ENCODE assay signal across 10 mouse cellular contexts in genomic region chr2:33689880-33690462, GRCm38 (mm10). TPM values are rescaled to one million over a fixed set of nuclear protein-coding genes. Genes with fewer than 3 reads are reported as not detected.
DNase-seq lines count a peak whose midpoint lies in the region; ATAC-seq and TF ChIP-seq lines count a peak whose summit lies in the region.
"Had no signal": no experiment of that assay in that cellular context is flagged by ENCODE, and none has a peak within 500 bp of the region (broad histone marks: within the 10 kb centered on the region; RNA-seq: fewer than 3 reads in every experiment).

No protein-coding gene starts in this region.

- H3K27me3 ChIP-seq in hindbrain, postnatal 0 days (ENCODE audit: insufficient read depth, low read length), result no peaks in the 10 kb centered on the region; the same call in 1 of the 2 replicates
- no peaks in the 10 kb centered on the region for H3K27me3 ChIP-seq in midbrain, postnatal 0 days (ENCODE audit: insufficient read depth, low read length)

- no peak overlapping the region for H3K9ac ChIP-seq in hindbrain, postnatal 0 days (replicated peaks; ENCODE audit: low read length)
- H3K9ac ChIP-seq in midbrain, postnatal 0 days (replicated peaks; ENCODE audit: low read length, poor library complexity, severe bottlenecking), result 0 out of 2 replicates have a peak overlapping the region, but pooled peaks have one; percentile 24

- peak; percentile 77 for TF ChIP-seq CTCF in brain, embryonic 14.5 days (IDR thresholded peaks at IDR 0.05; ENCODE audit: borderline replicate concordance, extremely low read depth, insufficient read depth, insufficient read length)
- peak; percentile 84 for TF ChIP-seq CTCF in hindbrain, postnatal 0 days (IDR thresholded peaks at IDR 0.05; ENCODE audit: low read depth)
- peak; percentile 79 for TF ChIP-seq CTCF in midbrain, postnatal 0 days (IDR thresholded peaks at IDR 0.05)

- 0 out of 2 replicates have a peak, but pooled peaks cover 4% of the 10 kb centered on the region for H3K4me1 ChIP-seq in hindbrain, postnatal 0 days (ENCODE audit: insufficient read depth, low read length)
- H3K4me1 ChIP-seq in midbrain, postnatal 0 days (ENCODE audit: insufficient read depth, low read length), result peaks cover 10% of the 10 kb centered on the region; the same call in 1 of the 2 replicates

- WGBS in hindbrain, postnatal 0 days, result 35% methylated on average over 9 of the region's 9 CpGs
- 30% methylated on average over 9 of the region's 9 CpGs for WGBS in midbrain, postnatal 0 days

- H3K4me3 ChIP-seq in hindbrain, postnatal 0 days (ENCODE audit: low read length), result no peak overlapping the region
- no peak overlapping the region for H3K4me3 ChIP-seq in midbrain, postnatal 0 days (ENCODE audit: low read depth, low read length)

- H3K4me2 ChIP-seq in hindbrain, postnatal 0 days (ENCODE audit: low read depth, low read length), result no peak overlapping the region
- no peak overlapping the region for H3K4me2 ChIP-seq in midbrain, postnatal 0 days (ENCODE audit: low read depth, low read length, poor library complexity, severe bottlenecking)

- TF ChIP-seq POLR2A in brain, embryonic 14.5 days (IDR thresholded peaks at IDR 0.05; ENCODE audit: borderline replicate concordance, extremely low read depth, insufficient read depth, insufficient read length, poor library complexity, severe bottlenecking), result no peak

- H3K9me3 ChIP-seq in hindbrain, postnatal 0 days (ENCODE audit: low read length), result no peaks in the 10 kb centered on the region; the same call in 1 of the 2 replicates
- H3K9me3 ChIP-seq in midbrain, postnatal 0 days (ENCODE audit: low read length), result no peaks in the 10 kb centered on the region

- ATAC-seq in hindbrain, postnatal 0 days, result peak; percentile 79
- peak; percentile 64; the same call in 1 of the 2 replicates for ATAC-seq in midbrain, postnatal 0 days (ENCODE audit: low FRiP score)
- ATAC-seq in erythroblast, adult 5-6 weeks (replicated peaks; ENCODE audit: low FRiP score, poor library complexity, severe bottlenecking), result no peak

- 0 out of 2 replicates have a peak overlapping the region, but pooled peaks have one; percentile 27 for H3K27ac ChIP-seq in hindbrain, postnatal 0 days
- H3K27ac ChIP-seq in midbrain, postnatal 0 days (ENCODE audit: low read depth, low read length), result peak overlapping the region; percentile 55
- H3K27ac ChIP-seq: macrophage had no signal

- peak; percentile 67 to 68 for DNase-seq in layer of hippocampus, postnatal 10 days (ENCODE audit: low spot score in 2 of 2)
- no peak for DNase-seq in layer of hippocampus, postnatal 36 days
- peak; percentile 21 for DNase-seq in MEL-GATA-1-ER (ENCODE audit: extremely low read depth, low read depth)
- DNase-seq in brain, embryonic 14.5 days (ENCODE audit: low read depth), result peak; percentile 45
- DNase-seq in hindbrain, postnatal 0 days (ENCODE audit: low spot score), result peak; percentile 74
- DNase-seq in midbrain, postnatal 0 days (ENCODE audit: low spot score), result peak; percentile 46
- DNase-seq in right cerebral cortex, adult 2 months (ENCODE audit: low spot score in 2 of 2), result no peak

- H3K36me3 ChIP-seq in hindbrain, postnatal 0 days (ENCODE audit: insufficient read depth, low read length), result no peaks in the 10 kb centered on the region
- H3K36me3 ChIP-seq in midbrain, postnatal 0 days (ENCODE audit: insufficient read depth, low read length), result no peaks in the 10 kb centered on the region

RNA-seq across cellular contexts. Expression of gene Lmx1b, which starts 49.7 kb away (rescaled TPM):
- total RNA-seq in layer of hippocampus, postnatal 10 days (2021), result under 1 TPM in 1 of 2 experiments, not detected in 1; 0.27 TPM
- total RNA-seq in layer of hippocampus, postnatal 36 days (2021), result under 1 TPM; 0.07 to 0.18 TPM
- polyA plus RNA-seq in brain, embryonic 14.5 days (2012; rRNA removed), result 2.9 and 16.0 TPM in 2 replicates
- total RNA-seq in hindbrain, postnatal 0 days (2014; rRNA removed), result 17.3 and 21.1 TPM in 2 replicates
- polyA plus RNA-seq in hindbrain, postnatal 0 days (2015; fragmentation: Nextera tagmentation; extraction: Ambion mirVana), result 2.1 and 2.2 TPM in 2 replicates
- 7.0 and 8.4 TPM in 2 replicates for total RNA-seq in midbrain, postnatal 0 days (2014; rRNA removed)
- polyA plus RNA-seq in midbrain, postnatal 0 days (2015; fragmentation: Nextera tagmentation; extraction: Ambion mirVana), result 0.65 and 0.83 TPM in 2 replicates
- total RNA-seq in erythroblast, adult 5-6 weeks (2015; ENCODE audit: low replicate concordance), result not detected in 2 replicates
- not detected in 2 replicates for total RNA-seq in erythroblast, adult 5-6 weeks (2017; ENCODE audit: low replicate concordance)
- polyA plus RNA-seq: gonadal fat pad, adult 2 months; macrophage had no signal

Comparison
In these comparisons a context has a peak if more than half of its experiments do, and no peak if none do; other contexts are left out.
1. DNase-seq: peak in layer of hippocampus, postnatal 10 days (2 of 2), MEL-GATA-1-ER (single experiment), brain, embryonic 14.5 days (single experiment), hindbrain, postnatal 0 days (single experiment) and midbrain, postnatal 0 days (single experiment); none in layer of hippocampus, postnatal 36 days (0 of 2) and right cerebral cortex, adult 2 months (0 of 2).
2. Peak in every context shown above with its lines, with median percentiles within 50 percentile points of each other: CTCF ChIP-seq.